Mouse (Mus musculus) heart, embryonic 13.5 days (tissue): ENCODE measurements around the gene Camta2. TPM values are rescaled to one million over a fixed set of nuclear protein-coding genes. Genes with fewer than 3 reads are reported as not detected.

Source experiments
- ATAC-seq: fragments of 200-750 bp; cut with Nextera tagmentation; 2 replicates; pipeline ENCODE4 v1.8.0; 2017; ENCODE audit warnings: moderate TSS enrichment; ENCODE audit not compliant: insufficient number of reproducible peaks, low FRiP score, low TSS enrichment; ENCODE audit errors: extremely low read depth
- H3K27ac ChIP-seq: fragments of 300-500 bp; sonication (generic); replicated peaks from 2 replicates; pipeline ENCODE4 v1.5.1; 2015; ENCODE audit warnings: moderate library complexity, mild to moderate bottlenecking, inconsistent platforms
- H3K27me3 ChIP-seq: fragments of 300-500 bp; sonication (generic); replicated peaks from 2 replicates; pipeline ENCODE4 v1.6.1; 2015; ENCODE audit warnings: mild to moderate bottlenecking, inconsistent platforms
- H3K36me3 ChIP-seq: fragments of 300-500 bp; sonication (generic); 2 replicates; pipeline ENCODE4 v1.6.1; 2015; ENCODE audit warnings: mild to moderate bottlenecking, inconsistent platforms
- H3K4me1 ChIP-seq: fragments of 300-500 bp; sonication (generic); 2 replicates; pipeline ENCODE4 v1.6.1; 2015; ENCODE audit warnings: inconsistent platforms
- H3K4me2 ChIP-seq: fragments of 300-500 bp; sonication (generic); 2 replicates; pipeline ENCODE4 v1.6.1; 2015; ENCODE audit warnings: inconsistent platforms, mild to moderate bottlenecking, moderate library complexity
- H3K4me3 ChIP-seq: fragments of 300-500 bp; sonication (generic); 2 replicates; pipeline ENCODE4 v1.5.1; 2015; ENCODE audit warnings: moderate library complexity, mild to moderate bottlenecking, inconsistent platforms
- H3K9ac ChIP-seq: fragments of 300-500 bp; sonication (generic); 2 replicates; pipeline ENCODE4 v1.6.1; 2015; ENCODE audit warnings: inconsistent platforms, mild to moderate bottlenecking, moderate library complexity
- H3K9me3 ChIP-seq: fragments of 300-500 bp; sonication (generic); 2 replicates; pipeline ENCODE4 v1.6.1; 2016; ENCODE audit warnings: inconsistent platforms
- WGBS: fragments of 180-500 bp; shearing (Covaris S2); methylation state at CpG from one replicate; pipeline ENCODE4 v1.1.7; 2015; ENCODE audit warnings: mixed read lengths; 5-methylcytosine and 5-hydroxymethylcytosine counted together
- polyA plus RNA-seq: library from polyadenylated mRNA; unstranded; fragments of >200 nt; fragmentation: Nextera tagmentation; extraction: Ambion mirVana; gene quantifications from 2 replicates; pipeline ENCODE4 v1.2.1, GENCODE M21; 2015

The Camta2 gene
- polyA plus RNA-seq, 1 experiment from 2014 or later, result 10.1 TPM

- WGBS, result 92% methylated on average over 10 of the region's 10 CpGs
- Histone ChIP-seq H3K36me3 (peaks cover 91% of the 10 kb centered on the region), H3K9me3 (no peaks in the 10 kb centered on the region), H3K27me3 (no peaks in the 10 kb centered on the region), H3K4me1 (peaks cover 6% of the 10 kb centered on the region; the same call in 1 of the 2 replicates), H3K4me3 (no peak overlapping the region), H3K27ac (no peak overlapping the region), H3K4me2 (no peak overlapping the region), H3K9ac (no peak overlapping the region)
- no peak for ATAC-seq
Observed at GRCm38 (mm10) chr11:70711026-70711425, 23.1 kb upstream of the Camta2 start.

DNA sequence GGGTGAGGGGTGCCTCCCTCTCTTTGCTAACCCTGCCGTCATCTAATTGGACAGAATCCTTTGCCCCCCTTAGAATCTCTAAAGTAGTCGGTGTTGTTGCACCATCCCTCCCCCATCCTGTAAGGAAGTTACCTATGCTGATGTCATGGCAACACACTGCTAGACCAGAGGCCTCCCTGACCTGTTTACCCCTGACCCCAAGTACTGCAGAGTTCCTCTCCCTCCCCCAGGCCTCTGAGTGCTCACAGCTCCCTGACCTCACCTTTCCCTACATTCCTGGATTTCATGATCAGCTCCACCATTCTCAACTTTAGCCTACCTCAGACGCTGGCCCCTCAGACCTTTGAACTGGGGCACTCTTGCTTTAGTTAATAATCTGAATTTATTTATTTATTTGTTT is 18.2 kb upstream of the Camta2 start:
- no peaks in the 10 kb centered on the region for H3K9me3 ChIP-seq
- no peak overlapping the region for H3K4me3 ChIP-seq
- H3K4me2 ChIP-seq, result no peak overlapping the region
- no peak overlapping the region for H3K9ac ChIP-seq
- no peaks in the 10 kb centered on the region for H3K27me3 ChIP-seq
- no peak for ATAC-seq
- H3K27ac ChIP-seq, result no peak overlapping the region
- peaks cover 82% of the 10 kb centered on the region for H3K36me3 ChIP-seq
- peaks cover 29% of the 10 kb centered on the region for H3K4me1 ChIP-seq
- WGBS, result 75% methylated on average over 3 of the region's 3 CpGs

GRCm38 (mm10) chr11:70702781-70703180 is 14.9 kb upstream of the Camta2 start:
- Histone ChIP-seq H3K4me3 (peak overlapping the region; percentile 80), H3K27ac (peak overlapping the region; percentile 96), H3K9me3 (no peaks in the 10 kb centered on the region), H3K9ac (peak overlapping the region; percentile 95), H3K4me2 (peak overlapping the region; percentile 79), H3K4me1 (peaks cover 29% of the 10 kb centered on the region), H3K27me3 (no peaks in the 10 kb centered on the region), H3K36me3 (peaks cover 48% of the 10 kb centered on the region)
- ATAC-seq, result no peak
- WGBS, result 25% methylated on average over 6 of the region's 6 CpGs

DNA sequence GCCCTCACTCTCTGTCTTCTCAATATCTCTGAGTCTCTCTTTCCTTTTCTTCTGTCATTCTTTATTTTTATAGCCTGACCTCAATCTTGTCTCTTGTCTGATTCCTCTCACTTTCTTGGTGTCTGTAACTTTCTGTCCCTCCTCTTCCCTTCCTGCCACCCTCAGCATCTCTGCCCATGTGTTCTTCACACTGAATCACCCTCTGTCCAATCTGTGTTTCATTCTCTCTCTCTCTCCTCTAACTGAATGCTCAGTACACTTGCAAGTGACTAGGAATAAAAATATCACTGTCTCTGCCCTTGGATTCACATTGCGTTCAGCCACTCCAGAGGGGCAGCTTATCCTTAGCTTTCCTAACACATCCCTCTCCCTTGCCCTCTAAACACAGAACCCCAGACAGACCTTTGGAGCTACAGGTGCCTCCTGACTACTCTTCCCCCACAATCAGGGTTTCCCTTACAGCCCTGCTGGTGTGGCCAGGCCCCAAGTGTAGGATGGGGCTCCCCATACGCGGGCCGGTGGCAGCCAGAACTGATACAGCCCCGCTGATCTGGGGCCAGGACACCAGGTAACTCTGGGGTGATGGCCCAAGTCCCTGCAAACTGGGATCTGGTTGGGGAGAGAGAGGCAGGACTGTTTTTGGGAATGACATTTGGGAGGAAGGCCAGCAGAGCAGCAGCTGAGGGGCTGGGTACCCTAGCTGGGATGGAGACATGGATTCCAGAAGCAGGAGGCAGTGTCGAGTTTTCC is 14.3 kb upstream of the Camta2 start:
- H3K9me3 ChIP-seq, result no peaks in the 10 kb centered on the region
- 66% methylated on average over 6 of the region's 6 CpGs for WGBS
- H3K4me3 ChIP-seq, result peak overlapping the region; percentile 80
- peaks cover 42% of the 10 kb centered on the region for H3K36me3 ChIP-seq
- peaks cover 29% of the 10 kb centered on the region for H3K4me1 ChIP-seq
- peak overlapping the region; percentile 96 for H3K27ac ChIP-seq
- peak overlapping the region; percentile 95 for H3K9ac ChIP-seq
- peak overlapping the region; percentile 79 for H3K4me2 ChIP-seq
- ATAC-seq, result no peak
- H3K27me3 ChIP-seq, result no peaks in the 10 kb centered on the region

- Histone ChIP-seq H3K4me2 (peak overlapping the region; percentile 79), H3K36me3 (peaks cover 34% of the 10 kb centered on the region), H3K27ac (peak overlapping the region; percentile 96), H3K9ac (peak overlapping the region; percentile 95), H3K27me3 (no peaks in the 10 kb centered on the region), H3K4me3 (peak overlapping the region; percentile 80), H3K9me3 (no peaks in the 10 kb centered on the region), H3K4me1 (peaks cover 29% of the 10 kb centered on the region)
- WGBS, result 12% methylated on average over 10 of the region's 10 CpGs
- ATAC-seq, result no peak
Observed at GRCm38 (mm10) chr11:70701221-70701955, 13.5 kb upstream of the Camta2 start.

- H3K4me3 ChIP-seq, result peak overlapping the region; percentile 80
- under 1% methylated on average over 33 of the region's 34 CpGs for WGBS
- H3K9me3 ChIP-seq, result no peaks in the 10 kb centered on the region
- peak overlapping the region; percentile 95 for H3K9ac ChIP-seq
- peaks cover 29% of the 10 kb centered on the region for H3K4me1 ChIP-seq
- H3K4me2 ChIP-seq, result peak overlapping the region; percentile 79
- peak; percentile 28; the same call in 1 of the 2 replicates for ATAC-seq
- peak overlapping the region; percentile 96 for H3K27ac ChIP-seq
- peaks cover 26% of the 10 kb centered on the region for H3K36me3 ChIP-seq
- H3K27me3 ChIP-seq, result no peaks in the 10 kb centered on the region
Observed at GRCm38 (mm10) chr11:70700613-70701012, 12.7 kb upstream of the Camta2 start.

DNA sequence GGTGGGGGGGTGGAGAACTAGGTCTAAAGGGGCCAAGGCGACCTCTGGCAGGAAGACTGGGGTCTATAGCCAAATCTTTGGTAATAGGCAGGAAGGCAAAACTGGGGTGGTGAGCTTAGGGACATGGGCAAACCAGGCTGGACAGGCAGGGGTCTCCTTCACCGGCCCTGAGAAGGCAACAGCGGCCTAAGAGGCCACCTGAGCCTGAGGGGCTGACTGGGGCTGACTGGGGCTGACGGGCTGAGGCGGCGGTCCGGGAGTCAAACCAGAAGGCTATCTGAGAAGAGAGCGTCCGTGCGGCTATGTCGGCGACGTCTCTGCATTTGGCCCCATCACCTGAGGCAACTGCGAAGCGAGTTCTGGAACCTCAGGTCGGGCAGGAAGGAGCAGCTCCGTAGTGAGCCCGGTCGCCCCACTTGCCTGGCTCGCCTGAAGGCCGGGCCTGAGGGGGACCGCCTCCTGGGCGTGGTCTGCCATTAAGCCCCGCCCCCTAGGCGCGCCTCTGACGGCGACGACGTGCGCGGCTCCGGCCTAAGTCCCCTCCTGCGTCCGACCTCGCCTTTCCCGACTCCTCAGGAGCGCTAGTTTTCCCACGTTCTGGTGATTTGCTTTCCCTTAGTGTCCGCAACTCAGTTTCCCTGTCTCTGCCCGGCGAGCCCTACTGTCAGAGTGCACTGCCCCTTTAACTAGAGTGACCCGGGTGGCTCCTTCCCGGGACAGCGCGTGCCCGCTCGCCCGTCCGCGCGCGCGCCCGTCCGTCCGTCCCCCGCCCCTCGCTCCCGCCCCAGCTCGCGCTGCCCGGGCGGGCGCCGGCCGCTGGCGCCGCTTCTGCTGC is 12.0 kb upstream of the Camta2 start, which contains the start of the genes Inca1 and Kif1c:
Inca1 (minus strand) TSS at position 434 of the 835 bp plus-strand sequence.
Kif1c (plus strand) TSS at position 827 of the 835 bp plus-strand sequence.
- Histone ChIP-seq H3K4me3 (peak within 1 kb of the TSS; percentile 80), H3K4me1 (peaks cover 29% of the 10 kb centered on the region), H3K4me2 (peak within 1 kb of the TSS; percentile 79), H3K27me3 (no peaks in the 10 kb centered on the region), H3K9ac (peak within 1 kb of the TSS; percentile 95), H3K9me3 (no peaks in the 10 kb centered on the region), H3K36me3 (peaks cover 20% of the 10 kb centered on the region), H3K27ac (peak within 1 kb of the TSS; percentile 96)
- 2% methylated on average over 69 of the region's 69 CpGs for WGBS
- peak; percentile 87 for ATAC-seq

GRCm38 (mm10) chr11:70699051-70699450 is 11.1 kb upstream of the Camta2 start:
- no peak overlapping the region for H3K4me2 ChIP-seq
- ATAC-seq, result no peak

GRCm38 (mm10) chr11:70697376-70697775 is 9.5 kb upstream of the Camta2 start:
- Histone ChIP-seq H3K9me3 (no peaks in the 10 kb centered on the region), H3K27me3 (no peaks in the 10 kb centered on the region), H3K27ac (no peak overlapping the region), H3K36me3 (no peaks in the 10 kb centered on the region), H3K4me1 (peaks cover 15% of the 10 kb centered on the region), H3K4me3 (no peak overlapping the region), H3K4me2 (no peak overlapping the region), H3K9ac (no peak overlapping the region)
- WGBS, result 67% methylated on average over 3 of the region's 3 CpGs
- ATAC-seq, result no peak

More at GRCm38 (mm10) chr11:70699051-70699450, 11.1 kb upstream of the Camta2 start:
- Histone ChIP-seq H3K27ac (no peak overlapping the region), H3K9me3 (no peaks in the 10 kb centered on the region), H3K4me3 (no peak overlapping the region; the same call in 1 of the 2 replicates), H3K36me3 (peaks cover 11% of the 10 kb centered on the region), H3K9ac (peak overlapping the region; percentile 95; the same call in 1 of the 2 replicates), H3K4me1 (peaks cover 29% of the 10 kb centered on the region), H3K27me3 (no peaks in the 10 kb centered on the region)
- WGBS, result 67% methylated on average over 2 of the region's 2 CpGs

GRCm38 (mm10) chr11:70693504-70693903 is 5.6 kb upstream of the Camta2 start:
- ATAC-seq, result no peak
- no peak overlapping the region for H3K9ac ChIP-seq
- H3K4me3 ChIP-seq, result no peak overlapping the region
- peaks cover 15% of the 10 kb centered on the region for H3K4me1 ChIP-seq
- no peaks in the 10 kb centered on the region for H3K36me3 ChIP-seq
- no peak overlapping the region for H3K27ac ChIP-seq
- H3K27me3 ChIP-seq, result no peaks in the 10 kb centered on the region
- no peaks in the 10 kb centered on the region for H3K9me3 ChIP-seq
- no peak overlapping the region for H3K4me2 ChIP-seq
- 43% methylated on average over 3 of the region's 3 CpGs for WGBS

DNA sequence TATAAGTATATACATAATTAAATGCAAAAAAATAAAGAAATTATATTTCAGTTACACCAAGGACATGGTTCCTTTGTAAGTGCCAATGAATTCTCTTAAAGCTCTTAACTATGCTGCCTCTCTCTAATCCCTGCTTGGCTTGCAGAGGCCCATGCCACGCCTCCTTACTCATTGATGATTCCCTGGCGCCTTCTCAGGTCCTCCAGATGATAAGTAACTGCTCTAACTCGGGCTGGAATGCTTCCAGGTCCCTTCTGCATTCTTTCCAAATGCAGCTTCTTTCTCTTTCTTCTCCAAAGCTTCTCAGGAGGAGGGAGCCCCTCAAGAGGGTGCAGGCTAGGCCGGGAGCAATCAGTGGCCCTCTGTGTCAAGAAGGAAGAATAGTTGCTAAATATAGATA is 1.7 kb upstream of the Camta2 start:
- peaks cover 10% of the 10 kb centered on the region for H3K36me3 ChIP-seq
- no peak overlapping the region; the same call in 1 of the 2 replicates for H3K9ac ChIP-seq
- no peaks in the 10 kb centered on the region for H3K27me3 ChIP-seq
- no peak overlapping the region for H3K27ac ChIP-seq
- no peak overlapping the region for H3K4me2 ChIP-seq
- H3K4me3 ChIP-seq, result no peak overlapping the region
- 40% methylated on average over 4 of the region's 4 CpGs for WGBS
- no peak for ATAC-seq
- H3K4me1 ChIP-seq, result peaks cover 29% of the 10 kb centered on the region
- H3K9me3 ChIP-seq, result no peaks in the 10 kb centered on the region
